Mouse (Mus musculus): ENCODE results near the gene E130114P18Rik.

- TF ChIP-seq CTCF (IDR thresholded peaks at IDR 0.05; ENCODE audit: control insufficient read depth, insufficient read depth, insufficient read length) (no peak), MYOD1 (IDR thresholded peaks at IDR 0.05; ENCODE audit: control insufficient read depth, insufficient read length, low read depth) (no peak), MAX (IDR thresholded peaks at IDR 0.05) (no peak)
Observed at GRCm38 (mm10) chr4:97754241-97754640, 23.6 kb downstream of the E130114P18Rik start.

Measured in C2C12 (cell line).